Mouse (Mus musculus): Measurements from ENCODE around the gene Ifna12. TPM values are rescaled to one million over a fixed set of nuclear protein-coding genes. Genes with fewer than 3 reads are reported as not detected.

Gene Ifna12
- not detected for polyA plus RNA-seq (2014; fragmentation: Illumina TruSeq; extraction: RNeasy Lipid Tissue Mini Kit (QIAGEN cat#74804); ENCODE audit: low read depth, low replicate concordance)

GRCm38 (mm10) chr4:88603276-88603675, at the start of gene Ifna12:
Gene Ifna12 (minus strand): TSS chr4:88603376.

GRCm38 (mm10) chr4:88644359-88644758, 41.2 kb upstream of the Ifna12 start, which contains the start of gene Ifna13:
Gene Ifna13 (minus strand): TSS chr4:88644459.

GRCm38 (mm10) chr4:88634311-88634710, 31.1 kb upstream of the Ifna12 start, which contains the start of gene C87499:
Gene C87499 (minus strand): TSS chr4:88634411.

GRCm38 (mm10) chr4:88592285-88592684, 10.9 kb downstream of the Ifna12 start, which contains the start of gene Ifna9:
Gene Ifna9 (minus strand): TSS chr4:88592385.

GRCm38 (mm10) chr4:88571698-88572097, 31.5 kb downstream of the Ifna12 start, which contains the start of gene Ifna14:
Gene Ifna14 (minus strand): TSS chr4:88571798.

GRCm38 (mm10) chr4:88558145-88558544, 45.0 kb downstream of the Ifna12 start, which contains the start of gene Ifna15:
Gene Ifna15 (minus strand): TSS chr4:88558245.

Other genes with a start within 250 kb of the Ifna12 start
- 15.3 TPM for gene Hacd4, start 164.4 kb downstream of the Ifna12 start, polyA plus RNA-seq (2014; fragmentation: Illumina TruSeq; extraction: RNeasy Lipid Tissue Mini Kit (QIAGEN cat#74804); ENCODE audit: low read depth, low replicate concordance)
- not detected for gene Ifnb1, start 80.6 kb downstream of the Ifna12 start, polyA plus RNA-seq (2014; fragmentation: Illumina TruSeq; extraction: RNeasy Lipid Tissue Mini Kit (QIAGEN cat#74804); ENCODE audit: low read depth, low replicate concordance)
- gene Ifna15, start 45.1 kb downstream of the Ifna12 start, polyA plus RNA-seq (2014; fragmentation: Illumina TruSeq; extraction: RNeasy Lipid Tissue Mini Kit (QIAGEN cat#74804); ENCODE audit: low read depth, low replicate concordance), result not detected
- not detected for gene Ifna14, start 31.6 kb downstream of the Ifna12 start, polyA plus RNA-seq (2014; fragmentation: Illumina TruSeq; extraction: RNeasy Lipid Tissue Mini Kit (QIAGEN cat#74804); ENCODE audit: low read depth, low replicate concordance)
- gene Ifna9, start 11.0 kb downstream of the Ifna12 start, polyA plus RNA-seq (2014; fragmentation: Illumina TruSeq; extraction: RNeasy Lipid Tissue Mini Kit (QIAGEN cat#74804); ENCODE audit: low read depth, low replicate concordance), result not detected
- not detected for gene C87499, start 31.0 kb upstream of the Ifna12 start, polyA plus RNA-seq (2014; fragmentation: Illumina TruSeq; extraction: RNeasy Lipid Tissue Mini Kit (QIAGEN cat#74804); ENCODE audit: low read depth, low replicate concordance)
- gene Ifna13, start 41.1 kb upstream of the Ifna12 start, polyA plus RNA-seq (2014; fragmentation: Illumina TruSeq; extraction: RNeasy Lipid Tissue Mini Kit (QIAGEN cat#74804); ENCODE audit: low read depth, low replicate concordance), result not detected
- gene Ifna16, start 73.5 kb upstream of the Ifna12 start, polyA plus RNA-seq (2014; fragmentation: Illumina TruSeq; extraction: RNeasy Lipid Tissue Mini Kit (QIAGEN cat#74804); ENCODE audit: low read depth, low replicate concordance), result not detected
- gene Ifna2, start 80.5 kb upstream of the Ifna12 start, polyA plus RNA-seq (2014; fragmentation: Illumina TruSeq; extraction: RNeasy Lipid Tissue Mini Kit (QIAGEN cat#74804); ENCODE audit: low read depth, low replicate concordance), result not detected
- gene Ifnab, start 88.0 kb upstream of the Ifna12 start, polyA plus RNA-seq (2014; fragmentation: Illumina TruSeq; extraction: RNeasy Lipid Tissue Mini Kit (QIAGEN cat#74804); ENCODE audit: low read depth, low replicate concordance), result not detected
- gene Gm26566, start 118.4 kb upstream of the Ifna12 start, polyA plus RNA-seq (2014; fragmentation: Illumina TruSeq; extraction: RNeasy Lipid Tissue Mini Kit (QIAGEN cat#74804); ENCODE audit: low read depth, low replicate concordance), result not detected
- 192 TPM for gene Klhl9, start 119.1 kb upstream of the Ifna12 start, polyA plus RNA-seq (2014; fragmentation: Illumina TruSeq; extraction: RNeasy Lipid Tissue Mini Kit (QIAGEN cat#74804); ENCODE audit: low read depth, low replicate concordance)
- gene Gm13271, start 151.5 kb upstream of the Ifna12 start, polyA plus RNA-seq (2014; fragmentation: Illumina TruSeq; extraction: RNeasy Lipid Tissue Mini Kit (QIAGEN cat#74804); ENCODE audit: low read depth, low replicate concordance), result not detected
- not detected for gene Gm13283, start 156.7 kb upstream of the Ifna12 start, polyA plus RNA-seq (2014; fragmentation: Illumina TruSeq; extraction: RNeasy Lipid Tissue Mini Kit (QIAGEN cat#74804); ENCODE audit: low read depth, low replicate concordance)
- not detected for gene Gm13290, start 170.5 kb upstream of the Ifna12 start, polyA plus RNA-seq (2014; fragmentation: Illumina TruSeq; extraction: RNeasy Lipid Tissue Mini Kit (QIAGEN cat#74804); ENCODE audit: low read depth, low replicate concordance)
- gene Gm13289, start 173.5 kb upstream of the Ifna12 start, polyA plus RNA-seq (2014; fragmentation: Illumina TruSeq; extraction: RNeasy Lipid Tissue Mini Kit (QIAGEN cat#74804); ENCODE audit: low read depth, low replicate concordance), result not detected
- gene Gm13272, start 176.5 kb upstream of the Ifna12 start, polyA plus RNA-seq (2014; fragmentation: Illumina TruSeq; extraction: RNeasy Lipid Tissue Mini Kit (QIAGEN cat#74804); ENCODE audit: low read depth, low replicate concordance), result not detected
- gene Ifnz, start 178.8 kb upstream of the Ifna12 start, polyA plus RNA-seq (2014; fragmentation: Illumina TruSeq; extraction: RNeasy Lipid Tissue Mini Kit (QIAGEN cat#74804); ENCODE audit: low read depth, low replicate concordance), result not detected
- not detected for gene Gm13276, start 182.3 kb upstream of the Ifna12 start, polyA plus RNA-seq (2014; fragmentation: Illumina TruSeq; extraction: RNeasy Lipid Tissue Mini Kit (QIAGEN cat#74804); ENCODE audit: low read depth, low replicate concordance)
- not detected for gene Gm13277, start 185.3 kb upstream of the Ifna12 start, polyA plus RNA-seq (2014; fragmentation: Illumina TruSeq; extraction: RNeasy Lipid Tissue Mini Kit (QIAGEN cat#74804); ENCODE audit: low read depth, low replicate concordance)
- not detected for gene Gm13278, start 188.2 kb upstream of the Ifna12 start, polyA plus RNA-seq (2014; fragmentation: Illumina TruSeq; extraction: RNeasy Lipid Tissue Mini Kit (QIAGEN cat#74804); ENCODE audit: low read depth, low replicate concordance)
- not detected for gene Gm13275, start 191.1 kb upstream of the Ifna12 start, polyA plus RNA-seq (2014; fragmentation: Illumina TruSeq; extraction: RNeasy Lipid Tissue Mini Kit (QIAGEN cat#74804); ENCODE audit: low read depth, low replicate concordance)
- gene Gm13279, start 194.0 kb upstream of the Ifna12 start, polyA plus RNA-seq (2014; fragmentation: Illumina TruSeq; extraction: RNeasy Lipid Tissue Mini Kit (QIAGEN cat#74804); ENCODE audit: low read depth, low replicate concordance), result not detected
- not detected for gene Gm13285, start 196.3 kb upstream of the Ifna12 start, polyA plus RNA-seq (2014; fragmentation: Illumina TruSeq; extraction: RNeasy Lipid Tissue Mini Kit (QIAGEN cat#74804); ENCODE audit: low read depth, low replicate concordance)
- not detected for gene Gm13287, start 199.9 kb upstream of the Ifna12 start, polyA plus RNA-seq (2014; fragmentation: Illumina TruSeq; extraction: RNeasy Lipid Tissue Mini Kit (QIAGEN cat#74804); ENCODE audit: low read depth, low replicate concordance)
- gene Gm13288, start 202.2 kb upstream of the Ifna12 start, polyA plus RNA-seq (2014; fragmentation: Illumina TruSeq; extraction: RNeasy Lipid Tissue Mini Kit (QIAGEN cat#74804); ENCODE audit: low read depth, low replicate concordance), result not detected
- not detected for gene Ifna7, start 212.9 kb upstream of the Ifna12 start, polyA plus RNA-seq (2014; fragmentation: Illumina TruSeq; extraction: RNeasy Lipid Tissue Mini Kit (QIAGEN cat#74804); ENCODE audit: low read depth, low replicate concordance)
- not detected for gene Ifna11, start 216.6 kb upstream of the Ifna12 start, polyA plus RNA-seq (2014; fragmentation: Illumina TruSeq; extraction: RNeasy Lipid Tissue Mini Kit (QIAGEN cat#74804); ENCODE audit: low read depth, low replicate concordance)
- gene Ifna6, start 224.0 kb upstream of the Ifna12 start, polyA plus RNA-seq (2014; fragmentation: Illumina TruSeq; extraction: RNeasy Lipid Tissue Mini Kit (QIAGEN cat#74804); ENCODE audit: low read depth, low replicate concordance), result not detected
- gene Ifna5, start 232.1 kb upstream of the Ifna12 start, polyA plus RNA-seq (2014; fragmentation: Illumina TruSeq; extraction: RNeasy Lipid Tissue Mini Kit (QIAGEN cat#74804); ENCODE audit: low read depth, low replicate concordance), result not detected
- gene Ifna4, start 238.5 kb upstream of the Ifna12 start, polyA plus RNA-seq (2014; fragmentation: Illumina TruSeq; extraction: RNeasy Lipid Tissue Mini Kit (QIAGEN cat#74804); ENCODE audit: low read depth, low replicate concordance), result not detected
- gene Ifna1, start 246.7 kb upstream of the Ifna12 start, polyA plus RNA-seq (2014; fragmentation: Illumina TruSeq; extraction: RNeasy Lipid Tissue Mini Kit (QIAGEN cat#74804); ENCODE audit: low read depth, low replicate concordance), result not detected

Data from adrenal gland, adult 10 weeks (tissue).